Mouse (Mus musculus) frontal cortex, postnatal 14 days (tissue): ENCODE measurements around the gene Gm28305.
A peak's percentile ranks its signal among the peaks of the same experiment; 100 is the strongest.

Experiments used
- DNase-seq, 2 experiments: peaks; one replicate each; pipeline ENCODE4 v3.0.0; 2022; ENCODE audit warnings: low spot score in 2 of 2

Gm28305 gene

DNA sequence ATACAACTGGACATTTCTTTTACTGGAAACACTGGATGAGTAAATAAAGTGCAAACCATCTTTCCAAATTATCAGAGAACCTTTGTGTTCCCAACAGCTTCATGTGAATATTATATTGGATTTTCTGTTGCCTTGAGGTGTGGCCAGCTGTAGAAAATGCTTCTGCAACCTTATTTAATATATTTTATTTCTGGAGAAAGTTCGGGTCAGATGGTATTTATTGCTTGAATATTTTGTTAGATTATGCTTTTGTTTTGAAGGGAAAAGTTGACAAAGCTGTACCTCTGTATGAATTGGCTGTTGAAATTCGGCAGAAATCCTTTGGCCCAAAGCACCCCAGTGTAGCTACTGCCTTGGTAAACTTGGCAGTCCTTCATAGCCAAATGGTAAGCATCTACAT is at the start of gene Gm28305:
Gene Gm28305, plus strand, starts transcription at position 301 of the 400 bp plus-strand sequence.
- no peak for DNase-seq

DNA sequence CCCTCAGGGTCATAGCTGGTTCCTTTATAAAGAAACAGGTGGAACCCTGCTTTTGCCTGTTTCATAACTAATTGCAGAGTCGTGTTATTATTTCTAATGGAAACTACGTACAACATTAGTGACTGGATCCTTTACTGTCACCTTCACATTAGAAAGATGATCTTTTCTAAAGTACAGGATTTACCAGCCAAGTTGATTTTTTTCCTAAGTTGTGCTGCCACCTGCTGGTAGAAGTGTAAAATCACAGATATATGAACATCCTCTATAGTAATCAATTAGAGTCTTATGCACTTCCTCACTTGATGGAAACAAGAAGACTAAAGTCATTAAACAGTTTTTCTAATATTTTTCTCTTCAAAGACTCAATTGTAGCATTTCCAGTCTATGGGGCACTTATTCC is 44.0 kb upstream of the Gm28305 start:
- peak in 1 of 2 experiments; percentile 25 for DNase-seq

DNA sequence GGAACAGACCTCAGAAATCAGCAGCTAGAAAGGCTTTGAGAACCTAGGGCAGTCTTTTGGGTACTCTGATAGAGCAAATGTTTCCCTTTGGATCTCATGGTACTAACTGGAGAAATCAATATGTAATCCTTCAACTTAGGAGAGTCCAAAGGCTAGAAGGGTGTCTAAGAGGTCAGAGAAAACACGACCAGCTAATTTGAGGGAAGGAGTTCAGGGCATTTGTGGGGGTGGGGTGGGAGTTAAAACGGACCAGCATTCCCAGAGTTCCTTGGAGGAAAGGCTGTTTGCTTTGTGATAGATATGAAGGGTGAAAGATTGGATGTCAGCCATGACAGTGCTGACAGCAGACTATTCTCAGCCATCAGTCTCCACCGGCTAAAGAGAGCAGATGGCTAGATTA is 39.9 kb upstream of the Gm28305 start:
- DNase-seq = no peak

DNA sequence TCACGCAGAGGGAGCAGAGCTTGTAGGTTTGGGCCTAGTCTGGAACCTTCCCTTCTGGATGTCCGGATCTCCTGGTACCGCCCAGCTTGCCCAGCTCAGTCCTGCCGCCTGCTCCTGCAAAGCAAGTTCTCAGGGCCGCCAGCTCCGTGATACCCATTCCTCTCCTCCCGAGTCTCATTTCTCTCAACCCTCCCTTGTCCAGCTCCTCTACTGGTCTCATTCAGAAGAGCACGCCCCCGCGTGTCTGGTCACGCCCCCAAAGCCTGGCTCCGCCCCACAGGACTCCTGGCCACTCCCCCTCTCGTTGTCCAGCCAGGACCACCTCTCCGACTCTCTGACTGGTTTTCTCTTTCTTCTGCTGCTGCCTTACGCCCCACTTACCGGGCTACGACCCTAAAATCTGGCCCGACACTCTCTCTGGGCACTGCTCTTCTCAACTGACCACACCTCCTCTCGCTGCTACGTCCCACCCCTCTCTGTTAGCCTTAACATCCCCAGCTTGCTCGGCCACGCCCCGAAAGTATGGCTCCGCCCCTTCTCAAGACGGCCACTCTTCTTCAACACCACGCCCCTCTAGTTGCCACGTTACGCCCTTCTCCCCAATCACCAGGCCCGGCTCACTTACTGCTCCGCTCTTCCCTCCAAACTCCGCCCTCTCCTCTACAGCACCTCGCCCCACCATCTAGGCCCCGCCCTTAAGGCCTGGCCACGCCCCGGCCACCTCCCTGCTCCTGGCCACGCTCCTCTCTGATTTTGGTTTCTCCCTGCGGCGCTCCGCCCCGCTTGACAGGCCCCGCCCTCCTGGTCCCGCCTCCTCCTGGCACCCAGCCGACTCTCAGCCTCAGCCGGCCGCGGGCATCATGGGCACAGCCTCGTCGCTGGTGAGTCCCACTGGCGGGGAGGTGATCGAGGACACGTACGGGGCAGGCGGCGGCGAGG is 38.3 kb upstream of the Gm28305 start, which contains the start of gene Nphp3:
Gene Nphp3, plus strand, starts transcription at position 624 of the 939 bp plus-strand sequence.
- peak; percentile 98 to 99 for DNase-seq

DNA sequence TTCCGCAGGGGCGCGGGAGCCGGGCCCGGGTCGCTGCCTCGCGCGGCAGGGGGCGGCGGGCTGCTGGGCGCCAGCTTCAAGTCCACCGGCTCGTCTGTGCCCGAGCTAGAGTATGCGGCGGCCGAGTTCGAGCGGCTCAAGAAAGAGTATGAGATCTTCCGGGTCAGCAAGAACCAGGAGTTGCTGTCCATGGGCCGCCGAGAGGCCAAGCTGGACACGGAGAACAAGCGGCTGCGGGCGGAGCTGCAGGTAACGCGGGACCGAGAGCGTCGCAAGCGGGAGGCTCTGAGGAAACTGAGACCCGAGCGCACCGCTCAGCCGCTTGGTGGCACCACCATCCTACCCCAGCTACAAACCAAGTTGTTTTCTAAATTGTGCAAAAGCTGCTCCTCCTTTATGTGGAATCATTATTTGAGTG is 37.5 kb upstream of the Gm28305 start:
- no peak for DNase-seq

DNA sequence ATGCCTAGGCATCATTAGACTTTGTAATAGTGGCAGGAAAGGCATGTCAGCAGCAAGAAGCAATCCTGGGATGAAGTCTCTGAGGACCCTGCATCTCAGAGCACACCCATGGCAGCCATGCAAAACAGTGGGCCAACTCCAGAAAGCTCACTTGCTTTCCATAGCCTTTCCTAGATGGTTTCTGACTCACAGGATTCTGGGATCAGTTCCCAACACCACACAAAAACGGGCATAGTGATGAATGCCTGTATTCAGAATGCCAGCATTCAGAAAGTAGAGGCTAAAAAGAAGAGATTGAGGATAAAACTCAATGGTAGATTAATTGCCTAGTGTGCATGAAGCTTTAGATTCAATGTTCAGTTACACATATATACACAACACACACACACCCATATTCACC is 25.9 kb upstream of the Gm28305 start:
- DNase-seq = no peak

DNA sequence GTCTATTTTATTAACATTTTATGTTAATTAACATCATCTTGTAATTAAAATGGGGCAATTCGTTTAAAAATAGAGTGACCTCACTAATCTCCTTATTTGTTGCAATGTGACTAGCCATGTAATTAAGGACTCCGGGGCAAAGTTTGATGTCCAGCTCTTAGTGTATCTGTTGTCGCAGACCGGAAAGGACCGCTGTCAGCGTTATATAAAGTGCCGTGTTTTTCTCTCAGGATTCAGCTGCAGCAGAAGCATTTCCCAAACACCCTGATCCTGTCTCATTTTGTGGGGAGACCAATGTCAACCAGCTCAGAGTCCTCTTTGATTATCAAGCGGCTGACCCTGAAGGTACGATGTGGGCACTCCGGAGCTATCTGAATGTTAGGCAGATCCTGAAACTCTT is 19.4 kb upstream of the Gm28305 start:
- DNase-seq = no peak

DNA sequence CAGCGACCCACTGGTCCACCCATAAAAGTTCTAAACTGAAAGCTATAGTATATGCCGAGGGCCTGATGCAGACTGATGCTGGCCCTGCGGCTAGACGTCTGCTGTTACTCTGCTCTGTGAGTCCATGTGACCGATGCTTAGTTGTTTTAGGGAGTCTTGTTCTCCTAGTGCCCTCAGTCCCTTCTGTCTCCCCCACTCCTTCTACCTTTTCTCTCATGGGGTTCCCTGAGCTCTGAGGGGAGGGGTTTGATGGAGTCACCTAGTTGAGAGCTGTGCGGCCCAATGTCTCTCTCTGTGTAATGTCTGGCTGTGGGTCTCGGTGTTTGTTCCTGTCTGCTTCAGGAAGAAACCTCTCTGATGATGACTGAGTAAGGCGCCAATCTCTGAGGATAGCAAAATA is 13.3 kb upstream of the Gm28305 start:
- no peak for DNase-seq

DNA sequence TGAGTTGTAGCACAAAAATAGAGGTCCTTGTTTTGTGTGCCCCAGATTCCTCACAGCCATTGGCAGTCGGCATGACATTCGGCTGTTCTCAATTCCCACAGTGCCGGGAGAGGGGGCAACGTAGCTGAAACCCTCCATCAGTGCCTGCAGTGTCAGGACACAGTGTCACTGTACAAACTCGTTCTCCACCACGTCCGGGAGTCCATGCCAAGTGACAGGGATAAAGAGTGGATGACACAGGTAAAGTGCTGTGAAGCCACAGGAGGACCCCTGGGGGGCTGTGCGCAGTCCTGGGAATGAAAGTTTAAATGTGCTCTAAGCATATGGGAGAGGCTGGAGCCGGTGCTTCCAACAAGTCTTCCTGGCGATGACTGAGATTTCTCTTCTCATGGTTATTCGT is 10.6 kb upstream of the Gm28305 start:
- DNase-seq = no peak

DNA sequence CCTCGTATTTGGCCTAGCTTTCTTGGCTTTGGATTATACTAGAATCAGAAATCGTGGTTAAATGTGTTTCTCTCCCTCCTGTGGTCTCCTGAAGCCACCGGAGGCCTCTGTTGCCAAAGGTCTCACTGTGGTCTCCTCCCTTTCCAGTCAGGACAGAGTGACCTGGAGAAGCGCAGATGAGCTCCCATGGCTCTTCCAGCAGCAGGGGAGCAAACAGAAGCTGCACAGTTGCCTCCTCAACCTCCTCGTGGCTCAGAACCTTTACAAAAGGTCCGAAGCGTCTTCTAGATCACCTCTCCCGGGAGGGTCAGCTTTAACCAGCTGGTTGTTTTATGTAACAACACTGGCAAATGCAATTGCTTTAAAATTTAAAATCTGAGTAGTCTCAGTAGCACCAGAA is 6.2 kb upstream of the Gm28305 start:
- DNase-seq = no peak

DNA sequence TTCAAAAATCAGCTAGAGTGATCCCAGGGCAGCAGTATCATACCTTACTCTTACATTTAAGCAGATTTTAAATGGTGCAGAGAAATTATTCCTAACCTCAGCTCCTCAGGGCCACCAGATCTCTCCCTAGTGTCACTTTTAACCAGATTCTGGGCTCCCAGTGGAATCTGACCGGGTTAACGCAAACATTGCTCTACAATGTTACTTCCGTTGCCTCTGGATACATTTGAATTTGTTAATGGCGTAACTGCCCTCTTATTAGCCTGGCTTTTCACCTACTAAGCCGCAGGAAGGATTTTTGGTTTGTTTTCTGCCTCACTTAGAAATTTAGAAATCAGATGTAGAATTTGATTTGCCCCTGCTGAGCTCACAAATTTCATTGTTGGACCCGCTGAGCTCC is 5.7 kb upstream of the Gm28305 start:
- DNase-seq = no peak

DNA sequence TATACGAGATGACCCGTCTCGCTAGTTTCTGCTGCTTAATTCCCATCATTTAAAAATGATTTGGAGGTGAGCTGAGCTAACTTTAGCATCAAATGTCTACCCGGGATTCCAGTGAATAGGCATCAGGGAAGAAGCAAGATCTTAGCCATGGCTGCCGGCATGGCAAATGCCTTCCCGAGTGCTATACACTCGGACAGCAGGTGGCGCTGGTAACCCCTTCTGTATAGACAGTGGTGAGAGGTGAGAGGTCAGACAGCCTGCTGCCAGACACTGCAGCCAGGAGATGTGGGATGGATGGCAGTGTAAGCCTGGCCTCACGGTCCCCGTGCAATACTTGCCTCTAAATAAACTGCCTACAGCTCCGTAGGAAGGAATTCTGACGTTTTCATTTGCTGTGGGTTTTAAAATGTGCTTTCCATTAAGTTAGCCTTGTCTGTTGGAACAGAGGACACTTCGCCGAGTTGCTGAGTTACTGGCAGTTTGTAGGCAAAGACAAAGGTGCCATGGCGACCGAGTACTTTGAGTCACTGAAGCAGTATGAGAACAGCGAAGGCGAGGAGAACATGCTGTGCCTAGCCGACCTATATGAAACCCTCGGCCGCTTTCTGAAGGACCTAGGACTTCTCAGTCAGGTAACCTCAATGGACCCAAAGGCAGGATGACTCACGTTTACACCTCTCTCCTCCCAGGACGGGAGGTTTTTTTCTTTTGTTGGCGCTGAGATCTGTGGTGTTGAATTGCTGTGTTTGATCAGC is 5.0 kb upstream of the Gm28305 start:
- peak; percentile 49 to 65 for DNase-seq

DNA sequence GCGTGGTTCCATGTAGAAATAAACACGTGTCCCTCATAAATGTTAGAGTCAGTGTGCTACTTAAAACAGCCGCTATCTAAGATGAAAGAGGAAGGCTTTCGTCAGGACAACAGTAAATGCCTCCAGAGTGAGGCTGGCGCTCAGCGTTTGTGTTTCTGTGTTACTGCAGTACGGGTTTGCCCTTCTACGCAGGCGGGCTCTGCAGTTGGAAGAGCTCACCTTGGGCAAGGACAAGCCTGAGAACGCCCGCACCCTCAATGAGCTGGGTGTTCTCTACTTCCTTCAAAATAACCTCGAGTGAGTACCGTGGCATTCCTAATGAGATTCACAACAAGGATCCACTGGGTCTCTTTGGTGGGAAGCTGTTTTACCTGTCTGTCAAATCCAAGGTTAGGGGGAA is 2.2 kb upstream of the Gm28305 start:
- no peak for DNase-seq

DNA sequence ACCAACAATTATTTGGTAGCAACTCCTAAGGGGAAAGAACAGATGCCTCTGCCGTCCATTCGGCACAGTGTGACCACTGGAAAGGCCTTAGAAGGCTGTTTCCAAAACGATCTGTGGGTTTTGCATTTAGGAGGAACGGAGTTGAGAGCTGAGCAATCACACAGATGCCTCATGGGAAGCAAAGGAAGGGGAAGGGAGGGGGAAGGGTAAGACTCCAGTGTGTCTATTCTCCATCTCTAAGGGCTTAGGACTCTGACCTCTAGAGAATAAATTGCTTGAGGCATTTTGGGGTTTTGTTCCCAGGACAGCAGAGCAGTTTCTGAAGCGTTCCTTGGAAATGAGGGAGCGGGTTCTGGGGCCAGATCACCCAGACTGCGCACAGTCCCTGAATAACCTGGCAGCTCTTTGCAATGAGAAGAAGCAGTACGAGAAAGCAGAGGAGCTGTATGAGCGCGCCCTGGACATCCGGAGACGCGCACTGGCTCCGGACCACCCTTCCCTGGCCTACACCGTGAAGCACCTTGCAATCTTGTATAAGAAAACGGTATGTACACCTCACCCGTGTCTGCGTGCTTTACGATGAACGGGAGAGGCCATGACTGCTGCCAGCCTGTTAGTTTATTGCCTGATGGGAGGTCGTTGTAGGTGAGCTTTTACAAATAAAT is 1.3 kb upstream of the Gm28305 start:
- DNase-seq = no peak

DNA sequence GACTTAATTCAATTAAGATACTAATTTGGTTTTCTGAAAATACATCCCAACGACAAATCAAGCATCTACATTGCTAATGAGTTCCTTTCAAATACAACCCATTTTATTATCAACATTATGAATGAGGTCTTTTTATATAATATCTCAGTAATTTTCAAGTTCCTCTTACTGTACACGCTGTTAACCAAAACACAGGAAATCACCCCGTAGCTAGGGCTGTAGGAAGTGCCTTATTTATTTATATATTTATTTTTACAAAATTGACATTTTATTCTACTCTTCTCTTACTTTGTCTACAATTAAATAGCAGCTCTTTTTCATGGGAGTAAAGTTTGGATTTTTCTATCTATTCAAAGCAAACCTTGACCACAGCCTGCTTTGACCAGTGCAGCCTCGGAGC is 720 bp upstream of the Gm28305 start:
- DNase-seq = no peak

DNA sequence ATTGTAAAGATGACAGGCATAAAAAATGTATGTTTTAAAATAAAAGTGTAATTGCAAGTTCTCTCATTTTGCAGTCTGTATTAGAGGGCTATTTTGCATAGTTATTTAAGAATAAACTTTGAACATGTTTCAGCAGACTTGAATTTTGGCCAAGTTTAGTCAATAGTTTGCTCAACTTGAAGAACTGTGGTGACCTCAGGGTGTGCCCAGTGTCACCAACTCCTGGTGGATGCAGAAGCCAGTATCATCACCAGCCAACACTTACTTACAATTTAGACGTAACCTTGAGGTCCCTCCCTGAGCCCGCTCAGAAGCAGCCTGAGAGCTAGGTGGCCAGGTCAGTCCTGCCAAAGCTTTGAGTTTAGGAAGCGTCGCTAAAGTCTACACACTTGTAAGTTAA is 3.2 kb downstream of the Gm28305 start:
- DNase-seq = no peak

DNA sequence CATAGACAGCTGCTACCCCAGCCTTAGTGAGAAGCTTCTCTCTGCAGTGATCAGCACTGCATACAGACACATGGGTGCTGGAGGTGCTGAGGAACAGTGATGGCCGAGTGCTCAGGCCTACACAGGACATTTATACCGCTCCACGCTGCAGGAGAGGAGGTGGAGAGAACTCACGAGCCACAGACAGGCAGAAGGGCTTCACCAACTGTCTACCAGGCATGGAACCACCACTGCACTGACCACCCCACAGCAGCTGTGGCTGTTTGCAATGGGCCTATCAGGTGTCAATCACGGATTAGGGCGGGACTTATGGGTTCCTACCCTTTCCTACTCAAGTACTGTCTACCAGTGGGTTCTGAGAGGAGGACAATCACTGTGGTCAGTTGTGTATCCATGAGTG is 10.6 kb downstream of the Gm28305 start:
- DNase-seq = no peak

DNA sequence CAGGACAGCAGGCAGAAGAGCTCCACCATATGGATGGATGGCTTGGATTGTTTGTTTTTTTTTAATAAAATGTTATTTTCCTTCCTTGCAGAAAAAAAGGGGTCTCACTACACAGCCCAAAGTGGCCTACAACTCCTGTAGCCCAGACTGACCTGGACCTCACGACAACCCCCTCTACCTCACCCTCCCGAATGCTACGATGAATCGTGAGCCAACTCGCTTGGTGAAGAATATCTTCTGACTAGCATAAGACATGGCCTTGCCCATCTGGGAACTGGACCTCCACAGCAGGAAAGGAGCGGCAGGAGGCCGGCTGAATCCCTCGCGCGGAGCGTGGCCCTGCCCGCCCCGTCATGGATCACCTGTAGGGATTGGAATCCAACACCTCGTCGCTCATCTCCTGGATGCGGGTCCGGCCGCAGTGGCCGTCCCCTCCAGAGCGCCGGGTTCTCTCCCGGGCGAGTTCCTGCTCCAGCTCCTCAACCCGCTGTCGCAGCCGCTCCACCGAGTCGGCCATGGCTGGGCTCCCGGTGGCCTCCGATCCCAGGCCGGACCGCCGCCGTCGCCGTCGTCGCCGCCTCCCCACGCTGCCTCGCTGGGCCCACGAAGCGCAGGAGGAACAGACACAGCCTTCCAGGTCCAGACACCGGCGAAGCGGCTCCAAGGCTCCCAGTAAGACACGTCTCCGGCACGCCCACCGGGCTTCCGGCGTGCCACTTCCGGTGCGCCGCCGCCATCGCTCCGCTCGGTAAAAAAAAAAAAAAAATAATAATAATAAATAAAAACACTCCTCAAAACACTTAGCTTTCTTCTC is 22.2 kb downstream of the Gm28305 start, which contains the start of gene Uba5:
Gene Uba5, minus strand, starts transcription at position 705 of the 814 bp plus-strand sequence.
- peak; percentile 7 to 55 for DNase-seq

DNA sequence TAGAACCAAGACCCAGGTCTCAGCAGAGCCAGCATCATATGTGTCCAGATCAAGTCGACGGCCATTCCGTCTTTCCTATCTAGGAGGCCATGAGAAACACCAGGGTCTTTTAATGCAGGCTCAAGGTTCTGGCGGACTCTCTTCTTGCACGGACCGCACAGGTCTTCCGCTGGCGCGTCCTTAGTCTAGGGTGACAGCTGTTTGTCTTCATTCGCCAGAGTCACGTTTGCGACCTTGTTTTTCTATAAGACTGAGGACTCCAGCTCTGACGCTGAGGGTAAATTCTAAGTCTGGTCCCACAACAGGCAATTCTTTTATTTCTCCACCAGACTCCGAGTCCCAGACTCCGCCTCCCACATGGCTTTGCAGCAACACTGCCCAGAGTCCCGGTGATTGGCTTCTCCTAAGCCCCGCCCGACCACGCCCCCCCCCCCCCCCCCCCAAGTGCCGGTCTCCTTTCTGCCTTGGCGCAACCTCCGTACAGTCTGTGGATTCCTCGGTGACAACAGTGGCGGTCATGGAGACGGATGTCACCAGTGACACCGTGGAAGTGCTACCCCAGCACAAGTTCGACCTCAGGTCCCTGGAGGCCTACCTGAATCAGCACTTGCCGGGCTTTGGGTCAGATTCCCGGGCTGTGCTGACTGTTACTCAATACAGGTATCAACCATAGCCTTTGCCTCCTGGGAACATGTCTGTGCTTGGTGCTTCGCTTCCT is 22.9 kb downstream of the Gm28305 start, which contains the start of gene Acad11:
Gene Acad11, plus strand, starts transcription at position 134 of the 718 bp plus-strand sequence.
- DNase-seq = peak; percentile 79 to 83

DNA sequence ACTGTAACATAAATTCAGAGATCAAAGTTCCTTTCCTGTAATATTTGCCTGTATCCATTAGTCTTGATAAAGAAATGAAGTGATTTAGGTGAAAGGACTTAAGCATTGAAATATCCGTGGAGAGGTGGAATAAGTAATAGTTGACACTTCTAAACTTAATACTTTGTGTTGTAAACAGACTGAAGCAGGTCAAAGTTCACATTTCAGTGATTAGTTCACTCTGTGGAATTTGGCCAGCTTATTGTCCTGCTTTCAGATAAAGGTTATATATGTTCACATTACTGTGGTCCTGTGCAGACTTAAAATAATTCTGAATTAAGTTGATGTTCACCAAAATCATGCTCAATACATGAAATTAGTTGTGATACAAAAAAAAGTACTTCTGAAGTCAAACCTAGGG is 24.1 kb downstream of the Gm28305 start:
- no peak for DNase-seq

DNA sequence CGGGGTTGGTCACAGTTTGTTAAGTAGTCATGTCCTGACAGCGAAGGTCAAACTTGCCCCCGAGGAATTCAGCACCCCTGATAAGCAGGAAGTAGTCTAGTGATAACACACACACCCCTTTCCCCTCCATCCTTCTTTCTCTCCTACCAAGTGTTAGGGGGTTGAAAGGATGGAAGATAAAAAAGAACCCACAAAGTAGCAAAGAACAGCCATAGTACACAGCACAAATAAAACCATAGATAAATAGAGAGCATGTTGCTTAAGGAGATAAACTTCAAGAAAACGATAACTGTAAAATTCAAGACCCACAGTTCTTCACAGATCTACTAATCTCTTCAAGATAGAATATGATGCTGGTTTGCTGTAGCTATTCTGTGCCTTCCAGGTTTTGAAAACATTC is 29.8 kb downstream of the Gm28305 start:
- DNase-seq = no peak
